Comparison of ENCODE assay signal across 7 mouse cellular contexts in genomic region chr11:48825979-48826751, GRCm38 (mm10). TPM values are rescaled to one million over a fixed set of nuclear protein-coding genes. Genes with fewer than 3 reads are reported as not detected.
DNase-seq lines count a peak whose midpoint lies in the region; ATAC-seq lines count a peak whose summit lies in the region.
"Not testable (repeated sequence)": the region's sequence is repeated elsewhere in the genome, so short reads cannot be mapped to it uniquely, and the experiment has no call there.

Gene Trim7, plus strand, starts transcription at chr11:48826140.
Gene Gm12184, minus strand, starts transcription at chr11:48826655.

- H3K36me3 ChIP-seq in heart, embryonic 11.5 days (ENCODE audit: control insufficient read depth, insufficient read depth, low read length); limb, embryonic 12.5 days; neural tube, embryonic 11.5 days (ENCODE audit: control insufficient read depth, insufficient read depth, low read length): not testable (repeated sequence)

- not testable (repeated sequence) for H3K4me1 ChIP-seq in heart, embryonic 11.5 days (ENCODE audit: control insufficient read depth, insufficient read depth, low read length); limb, embryonic 12.5 days (replicated peaks); neural tube, embryonic 11.5 days (ENCODE audit: control insufficient read depth, insufficient read depth, low read length)

- WGBS in heart, embryonic 11.5 days (ENCODE audit: insufficient replicate concordance): under 1% methylated on average over 52 of the region's 92 CpGs
- WGBS in limb, embryonic 12.5 days: under 1% methylated on average over 27 of the region's 92 CpGs
- WGBS in neural tube, embryonic 11.5 days: under 1% methylated on average over 41 of the region's 92 CpGs

- H3K27ac ChIP-seq in heart, embryonic 11.5 days (ENCODE audit: low read depth, low read length); neural tube, embryonic 11.5 days (ENCODE audit: low read depth, low read length): not testable (repeated sequence)
- peak within 1 kb of the TSS; percentile 59; the same call in 1 of the 2 replicates for H3K27ac ChIP-seq in limb, embryonic 12.5 days

- peak within 1 kb of the TSS; percentile 48 for H3K4me3 ChIP-seq in heart, embryonic 11.5 days (ENCODE audit: low read depth, low read length)
- H3K4me3 ChIP-seq in limb, embryonic 12.5 days (replicated peaks): peak within 1 kb of the TSS; percentile 45
- peak within 1 kb of the TSS; percentile 38 for H3K4me3 ChIP-seq in neural tube, embryonic 11.5 days (ENCODE audit: low read depth, low read length)

- H3K9ac ChIP-seq in heart, embryonic 11.5 days (ENCODE audit: low read depth, low read length): peak within 1 kb of the TSS; percentile 65; the same call in 1 of the 2 replicates
- peak within 1 kb of the TSS; percentile 51 for H3K9ac ChIP-seq in limb, embryonic 12.5 days (replicated peaks)
- peak within 1 kb of the TSS; percentile 41; the same call in 1 of the 2 replicates for H3K9ac ChIP-seq in neural tube, embryonic 11.5 days (ENCODE audit: low read length)

- H3K9me3 ChIP-seq in heart, embryonic 11.5 days (replicated peaks; ENCODE audit: control insufficient read depth, low read length); limb, embryonic 12.5 days; neural tube, embryonic 11.5 days (ENCODE audit: control insufficient read depth, low read length): not testable (repeated sequence)

- peak; percentile 52 for ATAC-seq in erythroblast, adult 5-6 weeks (replicated peaks; ENCODE audit: low FRiP score, poor library complexity, severe bottlenecking)
- ATAC-seq in heart, embryonic 11.5 days (replicated peaks; ENCODE audit: insufficient number of reproducible peaks, low FRiP score, low TSS enrichment): peak; percentile 81
- peak; percentile 33 for ATAC-seq in inflammation-experienced regulatory T-cells, adult 6 months
- ATAC-seq in limb, embryonic 12.5 days (ENCODE audit: insufficient number of reproducible peaks, insufficient read depth, low FRiP score, low TSS enrichment, low read depth): peak; percentile 79
- peak; percentile 75 for ATAC-seq in neural tube, embryonic 11.5 days (ENCODE audit: insufficient read depth, low FRiP score, low TSS enrichment)

- H3K27me3 ChIP-seq in heart, embryonic 11.5 days (ENCODE audit: control insufficient read depth, insufficient read depth, low read length); neural tube, embryonic 11.5 days (ENCODE audit: control insufficient read depth, insufficient read depth, low read length): not testable (repeated sequence)
- H3K27me3 ChIP-seq in limb, embryonic 12.5 days: peaks cover 19% of the 10 kb centered on the region

- H3K4me2 ChIP-seq in heart, embryonic 11.5 days: peak within 1 kb of the TSS; percentile 66
- H3K4me2 ChIP-seq in limb, embryonic 12.5 days: peak within 1 kb of the TSS; percentile 64
- peak within 1 kb of the TSS; percentile 40 for H3K4me2 ChIP-seq in neural tube, embryonic 11.5 days (ENCODE audit: low read depth)

- peak; percentile 66 for DNase-seq in adrenal gland, adult 2 months
- DNase-seq in lung, postnatal 10 days: peak; percentile 36
- not testable (repeated sequence) for DNase-seq in neural tube, embryonic 11.5 days (ENCODE audit: low spot score)

RNA-seq across cellular contexts. Expression of gene Trim7, which starts in this region (rescaled TPM):
- 1 to 10 TPM; 8.8 to 9.0 TPM for total RNA-seq in adrenal gland, adult 2 months (2021)
- 16.5 and 21.0 TPM in 2 replicates for polyA plus RNA-seq in adrenal gland, adult 2 months (2012; rRNA removed)
- not detected in 2 replicates for total RNA-seq in erythroblast, adult 5-6 weeks (2015; ENCODE audit: low replicate concordance)
- 0.42 TPM in 1 of 2 replicates, not detected in the other for total RNA-seq in erythroblast, adult 5-6 weeks (2017; ENCODE audit: low replicate concordance)
- 0.43 and 0.70 TPM in 2 replicates for polyA plus RNA-seq in heart, embryonic 11.5 days (2014; fragmentation: Nextera tagmentation; extraction: Ambion mirVana)
- polyA plus RNA-seq in inflammation-experienced regulatory T-cells, adult 6 months (2017; shearing (Covaris generic)): 1 to 10 TPM in 2 of 3 experiments, under 1 TPM in 1; 0.58 to 2.1 (median 1.1) TPM
- 0.34 and 1.3 TPM in 2 replicates for polyA plus RNA-seq in limb, embryonic 12.5 days (2016; fragmentation: Nextera tagmentation; extraction: Ambion mirVana)
- 0.51 and 0.97 TPM in 2 replicates for polyA plus RNA-seq in neural tube, embryonic 11.5 days (2014; fragmentation: Nextera tagmentation; extraction: Ambion mirVana)

RNA-seq across cellular contexts. Expression of gene Gm12184, which starts in this region (rescaled TPM):
- total RNA-seq in adrenal gland, adult 2 months (2021): 1 to 10 TPM; 1.8 to 6.2 TPM
- polyA plus RNA-seq in adrenal gland, adult 2 months (2012; rRNA removed): 10.5 and 17.5 TPM in 2 replicates
- total RNA-seq in erythroblast, adult 5-6 weeks (2015; ENCODE audit: low replicate concordance): 3.1 TPM in 1 of 2 replicates, not detected in the other
- total RNA-seq in erythroblast, adult 5-6 weeks (2017; ENCODE audit: low replicate concordance): 0.68 and 5.3 TPM in 2 replicates
- polyA plus RNA-seq in heart, embryonic 11.5 days (2014; fragmentation: Nextera tagmentation; extraction: Ambion mirVana): 2.9 and 4.0 TPM in 2 replicates
- 1 to 10 TPM; 1.3 to 2.8 (median 2.5) TPM for polyA plus RNA-seq in inflammation-experienced regulatory T-cells, adult 6 months (2017; shearing (Covaris generic))
- polyA plus RNA-seq in limb, embryonic 12.5 days (2016; fragmentation: Nextera tagmentation; extraction: Ambion mirVana): 4.2 and 13.6 TPM in 2 replicates
- 10.9 and 18.2 TPM in 2 replicates for polyA plus RNA-seq in neural tube, embryonic 11.5 days (2014; fragmentation: Nextera tagmentation; extraction: Ambion mirVana)

Comparison
In these comparisons a context has a peak if more than half of its experiments do, and no peak if none do; other contexts are left out.
1. RNA of gene Trim7 (total RNA-seq): 8.8 to 9.0 TPM in adrenal gland, adult 2 months; 0.42 TPM in erythroblast, adult 5-6 weeks; every median in the first group is over 4 times any median in the second.
2. Peak in every context shown above with its lines, with median percentiles within 50 percentile points of each other: ATAC-seq, H3K4me2 ChIP-seq, H3K4me3 ChIP-seq and H3K9ac ChIP-seq.